Mouse (Mus musculus): ENCODE data around the gene Ly6g6e. TPM values are rescaled to one million over a fixed set of nuclear protein-coding genes. Genes with fewer than 3 reads are reported as not detected.
A peak's percentile ranks its signal among the peaks of the same experiment; 100 is the strongest.

The Ly6g6e gene
- polyA plus RNA-seq, 1 experiment from 2014 or later, result 0.81 TPM

GRCm38 (mm10) chr17:35088825-35089644 lies 12.3 kb downstream of the Ly6g6e start, which contains the start of gene Abhd16a:
Gene Abhd16a, plus strand, starts transcription at chr17:35089263.
- Histone ChIP-seq H3K4me1 (ENCODE audit: control insufficient read depth, insufficient read depth, low read length) (peaks cover 12% of the 10 kb centered on the region), H3K27me3 (ENCODE audit: control insufficient read depth, insufficient read depth, low read length) (no peaks in the 10 kb centered on the region), H3K36me3 (ENCODE audit: control insufficient read depth, insufficient read depth, low read length) (peaks cover 20% of the 10 kb centered on the region), H3K4me2 (replicated peaks; ENCODE audit: low read depth, low read length) (peak within 1 kb of the TSS; percentile 67), H3K4me3 (ENCODE audit: low read length) (peak within 1 kb of the TSS; percentile 64), H3K9ac (ENCODE audit: low read depth, low read length) (peak within 1 kb of the TSS; percentile 86), H3K9me3 (ENCODE audit: control insufficient read depth, low read length) (no peaks in the 10 kb centered on the region), H3K27ac (ENCODE audit: low read depth, low read length) (peak within 1 kb of the TSS; percentile 95)
- WGBS, result 4% methylated on average over 53 of the region's 67 CpGs
- ATAC-seq (ENCODE audit: low FRiP score, low TSS enrichment), result peak; percentile 98

DNA sequence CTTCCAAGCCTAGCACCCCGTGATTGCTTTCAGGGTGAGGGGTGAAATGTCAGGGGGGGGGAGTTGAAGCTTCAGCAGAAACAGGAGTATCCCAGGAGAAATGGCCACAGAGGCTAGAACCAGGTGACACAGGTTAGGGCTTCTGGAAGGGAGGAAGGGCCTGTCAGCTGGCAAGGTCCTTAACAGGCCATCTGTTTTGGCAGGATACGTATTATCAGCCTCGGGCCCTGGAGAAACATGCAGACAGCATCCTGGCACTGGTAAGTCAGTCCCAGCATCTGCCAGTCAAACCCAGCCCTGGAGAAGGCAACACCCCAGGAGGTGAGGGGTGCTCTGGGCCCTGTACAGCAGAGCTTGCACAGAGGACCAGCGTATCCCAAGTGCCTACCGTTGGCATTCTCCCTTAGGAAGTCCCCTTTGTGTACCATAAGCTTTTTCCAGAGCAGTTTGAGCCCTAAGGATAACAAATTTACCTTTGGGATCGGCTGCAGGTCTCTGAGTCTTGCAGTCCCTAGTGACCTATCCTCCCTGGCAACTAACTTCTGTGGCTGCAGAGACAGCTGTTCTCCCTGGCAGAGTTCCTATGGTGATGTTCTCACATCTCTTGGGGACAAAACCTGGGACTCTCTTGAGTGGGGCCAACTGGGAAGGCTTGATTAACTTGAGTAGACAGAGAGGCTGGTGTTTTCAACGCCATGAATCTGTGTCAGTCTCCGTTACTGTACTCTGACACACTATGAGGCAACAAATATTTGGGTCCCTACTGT lies 13.6 kb downstream of the Ly6g6e start:
- peaks cover 12% of the 10 kb centered on the region for H3K4me1 ChIP-seq (ENCODE audit: control insufficient read depth, insufficient read depth, low read length)
- H3K27me3 ChIP-seq (ENCODE audit: control insufficient read depth, insufficient read depth, low read length), result no peaks in the 10 kb centered on the region
- peak overlapping the region; percentile 67 for H3K4me2 ChIP-seq (replicated peaks; ENCODE audit: low read depth, low read length)
- no peaks in the 10 kb centered on the region for H3K9me3 ChIP-seq (ENCODE audit: control insufficient read depth, low read length)
- peaks cover 26% of the 10 kb centered on the region for H3K36me3 ChIP-seq (ENCODE audit: control insufficient read depth, insufficient read depth, low read length)
- H3K9ac ChIP-seq (ENCODE audit: low read depth, low read length), result peak overlapping the region; percentile 86; the same call in 1 of the 2 replicates
- peak overlapping the region; percentile 64 for H3K4me3 ChIP-seq (ENCODE audit: low read length)
- H3K27ac ChIP-seq (ENCODE audit: low read depth, low read length), result no peak overlapping the region
- WGBS, result 67% methylated on average over 8 of the region's 8 CpGs
- ATAC-seq (ENCODE audit: low FRiP score, low TSS enrichment), result no peak

DNA sequence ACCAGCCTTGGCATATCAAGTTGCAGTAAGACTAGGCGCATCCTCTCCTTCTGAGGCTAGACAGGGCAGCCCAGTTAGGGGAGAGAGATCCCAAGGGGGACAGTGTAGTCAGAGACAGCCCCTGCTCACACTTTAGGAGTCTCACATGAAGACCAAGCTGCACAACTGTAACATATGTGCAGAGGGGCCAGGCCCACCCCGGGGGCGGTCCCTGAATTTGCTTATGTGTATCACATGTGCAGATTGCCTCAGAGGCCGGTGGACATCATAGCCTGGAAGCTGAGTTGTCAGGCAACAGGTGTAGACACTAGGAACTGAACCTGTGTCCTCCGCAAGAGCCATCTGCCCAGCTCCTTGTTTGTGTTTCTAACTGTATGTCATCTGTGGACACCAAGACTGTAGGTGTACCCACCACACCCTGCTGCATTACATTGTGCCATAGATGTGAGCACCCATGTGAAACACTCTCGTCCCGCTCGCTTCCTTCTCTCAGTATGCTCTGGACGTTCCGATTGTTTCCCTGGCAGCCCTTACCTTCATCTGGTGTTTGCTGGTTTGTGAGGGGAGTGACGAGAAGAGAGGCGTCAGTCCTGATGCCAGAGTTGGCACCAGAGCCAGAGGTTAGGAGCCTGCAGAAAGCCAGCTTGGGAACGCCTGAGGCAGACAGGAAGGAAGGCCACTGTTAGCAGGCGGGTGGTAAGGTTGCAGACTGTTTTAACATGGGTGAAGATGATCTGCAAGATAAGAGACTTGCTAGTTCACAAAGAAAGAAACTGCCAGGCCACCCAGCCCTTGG lies 15.9 kb downstream of the Ly6g6e start:
- peaks cover 44% of the 10 kb centered on the region for H3K36me3 ChIP-seq (ENCODE audit: control insufficient read depth, insufficient read depth, low read length)
- H3K27ac ChIP-seq (ENCODE audit: low read depth, low read length), result no peak overlapping the region
- H3K9ac ChIP-seq (ENCODE audit: low read depth, low read length), result no peak overlapping the region
- peaks cover 15% of the 10 kb centered on the region for H3K4me1 ChIP-seq (ENCODE audit: control insufficient read depth, insufficient read depth, low read length)
- 83% methylated on average over 14 of the region's 14 CpGs for WGBS
- H3K27me3 ChIP-seq (ENCODE audit: control insufficient read depth, insufficient read depth, low read length), result no peaks in the 10 kb centered on the region
- no peak overlapping the region for H3K4me2 ChIP-seq (replicated peaks; ENCODE audit: low read depth, low read length)
- H3K4me3 ChIP-seq (ENCODE audit: low read length), result no peak overlapping the region
- no peak for ATAC-seq (ENCODE audit: low FRiP score, low TSS enrichment)
- no peaks in the 10 kb centered on the region for H3K9me3 ChIP-seq (ENCODE audit: control insufficient read depth, low read length)

GRCm38 (mm10) chr17:35094475-35095365 lies 18.0 kb downstream of the Ly6g6e start:
- no peak overlapping the region for H3K9ac ChIP-seq (ENCODE audit: low read depth, low read length)
- H3K4me1 ChIP-seq (ENCODE audit: control insufficient read depth, insufficient read depth, low read length), result peaks cover 14% of the 10 kb centered on the region
- H3K27ac ChIP-seq (ENCODE audit: low read depth, low read length), result no peak overlapping the region
- WGBS, result 92% methylated on average over 15 of the region's 15 CpGs
- H3K4me3 ChIP-seq (ENCODE audit: low read length), result no peak overlapping the region
- peaks cover 63% of the 10 kb centered on the region for H3K36me3 ChIP-seq (ENCODE audit: control insufficient read depth, insufficient read depth, low read length)
- no peak overlapping the region for H3K4me2 ChIP-seq (replicated peaks; ENCODE audit: low read depth, low read length)
- H3K9me3 ChIP-seq (ENCODE audit: control insufficient read depth, low read length), result no peaks in the 10 kb centered on the region
- no peak for ATAC-seq (ENCODE audit: low FRiP score, low TSS enrichment)
- H3K27me3 ChIP-seq (ENCODE audit: control insufficient read depth, insufficient read depth, low read length), result no peaks in the 10 kb centered on the region

DNA sequence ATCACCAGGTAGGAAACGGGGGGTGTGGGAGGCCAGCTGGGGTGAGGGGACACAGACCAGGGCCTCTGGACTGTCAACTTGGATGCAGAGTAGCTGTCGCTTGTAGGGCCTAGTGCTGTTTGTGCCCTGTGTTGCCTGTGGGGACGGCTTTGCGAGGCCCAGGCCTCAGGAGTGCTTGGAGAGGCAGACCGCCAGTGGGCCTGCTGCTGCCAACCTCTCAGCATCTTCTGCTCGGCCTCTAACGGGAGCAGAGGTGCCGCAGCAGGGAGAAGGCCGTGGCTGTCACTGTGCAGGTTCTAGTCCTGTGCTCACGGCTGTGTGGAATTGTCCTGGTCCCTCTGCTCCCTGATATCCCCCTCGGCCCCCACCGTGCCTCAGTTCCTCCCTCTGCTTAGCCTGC lies 19.9 kb downstream of the Ly6g6e start:
- no peak overlapping the region for H3K9ac ChIP-seq (ENCODE audit: low read depth, low read length)
- no peak overlapping the region for H3K4me2 ChIP-seq (replicated peaks; ENCODE audit: low read depth, low read length)
- peaks cover 77% of the 10 kb centered on the region for H3K36me3 ChIP-seq (ENCODE audit: control insufficient read depth, insufficient read depth, low read length)
- 76% methylated on average over 12 of the region's 12 CpGs for WGBS
- no peaks in the 10 kb centered on the region for H3K27me3 ChIP-seq (ENCODE audit: control insufficient read depth, insufficient read depth, low read length)
- no peaks in the 10 kb centered on the region for H3K9me3 ChIP-seq (ENCODE audit: control insufficient read depth, low read length)
- H3K27ac ChIP-seq (ENCODE audit: low read depth, low read length), result no peak overlapping the region
- no peak overlapping the region for H3K4me3 ChIP-seq (ENCODE audit: low read length)
- no peak for ATAC-seq (ENCODE audit: low FRiP score, low TSS enrichment)
- 0 out of 2 replicates have a peak, but pooled peaks cover 5% of the 10 kb centered on the region for H3K4me1 ChIP-seq (ENCODE audit: control insufficient read depth, insufficient read depth, low read length)

GRCm38 (mm10) chr17:35097164-35097655 lies 20.5 kb downstream of the Ly6g6e start:
- WGBS, result 79% methylated on average over 12 of the region's 12 CpGs
- Histone ChIP-seq H3K27me3 (ENCODE audit: control insufficient read depth, insufficient read depth, low read length) (no peaks in the 10 kb centered on the region), H3K9ac (ENCODE audit: low read depth, low read length) (no peak overlapping the region), H3K27ac (ENCODE audit: low read depth, low read length) (no peak overlapping the region), H3K4me3 (ENCODE audit: low read length) (no peak overlapping the region), H3K4me2 (replicated peaks; ENCODE audit: low read depth, low read length) (no peak overlapping the region), H3K4me1 (ENCODE audit: control insufficient read depth, insufficient read depth, low read length) (0 out of 2 replicates have a peak, but pooled peaks cover 5% of the 10 kb centered on the region), H3K36me3 (ENCODE audit: control insufficient read depth, insufficient read depth, low read length) (peaks cover 81% of the 10 kb centered on the region), H3K9me3 (ENCODE audit: control insufficient read depth, low read length) (no peaks in the 10 kb centered on the region)
- no peak for ATAC-seq (ENCODE audit: low FRiP score, low TSS enrichment)

DNA sequence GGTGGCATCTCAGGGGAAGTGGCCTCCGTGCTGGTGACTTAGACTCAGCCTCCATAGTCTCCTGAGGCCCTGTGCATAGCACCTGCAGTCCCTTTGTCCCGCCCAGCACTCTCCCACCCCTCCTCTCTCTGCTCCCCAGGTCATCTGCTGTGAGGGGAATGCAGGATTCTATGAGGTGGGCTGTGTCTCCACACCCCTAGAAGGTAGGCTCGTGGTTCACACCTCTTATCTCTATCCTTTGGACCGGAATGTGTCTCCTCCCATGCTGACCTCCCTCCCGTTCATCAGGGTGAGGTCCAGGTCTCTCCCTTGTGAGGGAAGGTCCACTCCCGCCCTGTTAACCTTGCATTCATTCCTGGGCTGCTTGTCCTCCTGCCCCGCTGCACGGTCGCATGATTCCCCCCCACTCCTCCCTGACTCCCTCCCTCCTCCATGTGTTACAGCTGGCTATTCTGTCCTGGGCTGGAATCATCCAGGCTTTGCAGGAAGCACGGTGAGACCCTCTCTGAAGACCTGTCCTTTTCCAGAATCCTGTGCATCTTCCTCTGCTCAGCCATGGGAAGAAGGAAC lies 23.6 kb downstream of the Ly6g6e start:
- Histone ChIP-seq H3K27ac (ENCODE audit: low read depth, low read length) (peak overlapping the region; percentile 30; the same call in 1 of the 2 replicates), H3K9me3 (ENCODE audit: control insufficient read depth, low read length) (no peaks in the 10 kb centered on the region), H3K27me3 (ENCODE audit: control insufficient read depth, insufficient read depth, low read length) (no peaks in the 10 kb centered on the region), H3K36me3 (ENCODE audit: control insufficient read depth, insufficient read depth, low read length) (peaks cover 76% of the 10 kb centered on the region), H3K4me3 (ENCODE audit: low read length) (no peak overlapping the region), H3K4me2 (replicated peaks; ENCODE audit: low read depth, low read length) (no peak overlapping the region), H3K9ac (ENCODE audit: low read depth, low read length) (peak overlapping the region; percentile 7; the same call in 1 of the 2 replicates), H3K4me1 (ENCODE audit: control insufficient read depth, insufficient read depth, low read length) (0 out of 2 replicates have a peak, but pooled peaks cover 8% of the 10 kb centered on the region)
- no peak for ATAC-seq (ENCODE audit: low FRiP score, low TSS enrichment)
- 44% methylated on average over 10 of the region's 10 CpGs for WGBS
